Mouse (Mus musculus): ENCODE data around the gene Shisa9. TPM values are rescaled to one million over a fixed set of nuclear protein-coding genes. Genes with fewer than 3 reads are reported as not detected.

Shisa9 gene
- polyA plus RNA-seq, 1 experiment from 2014 or later: 5.6 TPM

GRCm38 (mm10) chr16:12204423-12204822 lies 220.5 kb downstream of the Shisa9 start:
- Histone ChIP-seq H3K27me3 (no peaks in the 10 kb centered on the region), H3K9me3 (no peaks in the 10 kb centered on the region), H3K27ac (replicated peaks) (no peak overlapping the region), H3K36me3 (no peaks in the 10 kb centered on the region), H3K4me2 (replicated peaks) (no peak overlapping the region), H3K4me3 (no peak overlapping the region), H3K9ac (replicated peaks) (no peak overlapping the region), H3K4me1 (no peaks in the 10 kb centered on the region)
- ATAC-seq (replicated peaks): no peak
- WGBS: 80% methylated on average over 2 of the region's 2 CpGs

- Histone ChIP-seq H3K27me3 (no peaks in the 10 kb centered on the region), H3K27ac (replicated peaks) (no peak overlapping the region), H3K4me1 (no peaks in the 10 kb centered on the region), H3K36me3 (no peaks in the 10 kb centered on the region), H3K4me2 (replicated peaks) (no peak overlapping the region), H3K9ac (replicated peaks) (no peak overlapping the region), H3K9me3 (no peaks in the 10 kb centered on the region), H3K4me3 (no peak overlapping the region)
- 69% methylated on average over 1 of the region's 1 CpGs for WGBS
- ATAC-seq (replicated peaks): no peak
Measured at GRCm38 (mm10) chr16:12206421-12206950, 222.6 kb downstream of the Shisa9 start.

DNA sequence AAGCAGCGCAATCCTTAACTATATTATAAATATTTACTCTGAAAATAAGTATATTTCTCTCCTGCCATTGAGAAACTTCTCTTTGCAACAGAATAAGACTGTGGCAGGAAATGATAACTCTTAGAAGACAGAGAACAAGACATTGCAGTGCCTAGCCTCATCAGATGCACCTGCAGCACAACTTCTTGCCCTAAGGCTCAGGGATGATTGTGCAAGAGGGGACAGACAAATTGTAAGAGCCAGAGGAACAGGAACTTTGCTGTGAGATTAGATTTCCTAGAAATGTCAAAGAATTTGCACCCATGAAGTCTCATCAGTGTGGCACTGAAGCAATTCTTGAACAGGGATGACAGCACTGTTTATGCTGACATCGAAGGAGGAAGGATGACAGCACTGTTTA lies 223.0 kb downstream of the Shisa9 start:
- Histone ChIP-seq H3K4me3 (no peak overlapping the region), H3K36me3 (no peaks in the 10 kb centered on the region), H3K4me1 (no peaks in the 10 kb centered on the region), H3K9ac (replicated peaks) (no peak overlapping the region), H3K27ac (replicated peaks) (no peak overlapping the region), H3K4me2 (replicated peaks) (no peak overlapping the region), H3K27me3 (no peaks in the 10 kb centered on the region), H3K9me3 (no peaks in the 10 kb centered on the region)
- WGBS: 87% methylated on average over 2 of the region's 2 CpGs
- no peak for ATAC-seq (replicated peaks)

DNA sequence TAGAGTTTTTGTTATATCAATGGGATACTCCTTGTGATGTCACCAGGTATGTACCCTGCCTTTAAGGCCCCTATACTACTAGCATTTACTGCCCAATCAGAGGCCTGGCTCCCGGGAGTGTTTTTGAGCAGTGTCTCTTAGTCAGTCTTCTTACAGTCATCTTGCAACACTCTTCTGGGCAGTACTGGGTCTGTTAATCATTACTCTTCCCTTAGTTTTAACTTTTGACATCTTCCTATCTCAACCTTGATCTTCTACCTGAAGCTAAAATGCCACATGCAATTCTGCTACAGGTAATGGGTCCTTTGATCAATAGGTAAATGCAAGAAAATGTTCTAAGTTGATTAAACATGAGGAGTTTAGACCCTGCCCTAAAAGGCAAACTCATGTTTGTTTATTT lies 225.4 kb downstream of the Shisa9 start:
- H3K4me1 ChIP-seq: no peaks in the 10 kb centered on the region
- no peak for ATAC-seq (replicated peaks)
- no peak overlapping the region for H3K4me2 ChIP-seq (replicated peaks)
- WGBS: 96% methylated on average over 1 of the region's 1 CpGs
- no peak overlapping the region for H3K27ac ChIP-seq (replicated peaks)
- no peak overlapping the region for H3K9ac ChIP-seq (replicated peaks)
- H3K27me3 ChIP-seq: no peaks in the 10 kb centered on the region
- H3K9me3 ChIP-seq: no peaks in the 10 kb centered on the region
- no peak overlapping the region for H3K4me3 ChIP-seq
- no peaks in the 10 kb centered on the region for H3K36me3 ChIP-seq

DNA sequence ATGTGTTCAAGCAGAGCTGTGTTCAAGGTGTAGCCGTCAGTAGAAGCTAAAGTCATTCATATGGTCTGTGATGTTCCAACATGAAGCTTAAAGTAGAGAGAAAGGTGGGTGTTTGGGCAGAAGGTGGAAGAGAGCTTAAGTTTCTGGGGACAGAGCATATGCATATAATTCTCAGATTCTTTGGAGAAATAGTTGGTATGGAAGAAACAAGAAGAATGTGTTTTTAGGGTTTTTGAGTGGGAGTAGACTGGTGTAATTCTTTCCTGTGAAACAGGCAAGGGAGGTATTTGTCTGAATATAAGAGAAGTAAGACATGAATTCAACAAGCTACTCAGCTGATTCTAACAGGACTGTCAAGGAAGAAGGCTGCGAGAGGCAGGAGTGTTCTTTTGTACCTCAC lies 225.9 kb downstream of the Shisa9 start:
- Histone ChIP-seq H3K4me2 (replicated peaks) (no peak overlapping the region), H3K4me1 (no peaks in the 10 kb centered on the region), H3K9ac (replicated peaks) (no peak overlapping the region), H3K27me3 (no peaks in the 10 kb centered on the region), H3K27ac (replicated peaks) (no peak overlapping the region), H3K4me3 (no peak overlapping the region), H3K9me3 (no peaks in the 10 kb centered on the region), H3K36me3 (no peaks in the 10 kb centered on the region)
- ATAC-seq (replicated peaks): no peak
- 93% methylated on average over 2 of the region's 2 CpGs for WGBS

DNA sequence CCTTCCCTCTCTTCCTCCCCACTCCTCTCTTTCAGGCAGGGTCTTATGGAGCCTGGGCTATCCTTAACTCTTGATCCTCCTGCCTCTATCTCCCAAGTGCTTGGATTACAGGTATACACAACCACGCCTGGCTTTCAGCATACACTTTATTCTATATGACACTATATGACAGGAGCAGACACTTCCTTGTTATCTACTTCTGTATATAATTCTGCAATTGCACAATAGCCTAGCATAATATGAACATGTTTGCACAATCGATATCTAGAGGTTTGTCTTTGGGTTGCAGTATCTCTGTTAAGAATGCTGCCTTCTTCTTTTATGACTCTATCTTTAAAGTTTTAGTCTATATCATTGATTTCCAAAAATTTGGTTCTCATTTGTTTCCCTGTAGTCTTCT lies 230.1 kb downstream of the Shisa9 start:
- no peak for ATAC-seq (replicated peaks)
- no peaks in the 10 kb centered on the region for H3K36me3 ChIP-seq
- no peak overlapping the region for H3K4me3 ChIP-seq
- H3K27ac ChIP-seq (replicated peaks): no peak overlapping the region
- H3K9me3 ChIP-seq: no peaks in the 10 kb centered on the region
- no peak overlapping the region for H3K9ac ChIP-seq (replicated peaks)
- H3K4me2 ChIP-seq (replicated peaks): no peak overlapping the region
- peaks cover 16% of the 10 kb centered on the region for H3K4me1 ChIP-seq
- H3K27me3 ChIP-seq: no peaks in the 10 kb centered on the region
- WGBS: 89% methylated on average over 2 of the region's 2 CpGs

GRCm38 (mm10) chr16:12217289-12218150 lies 233.6 kb downstream of the Shisa9 start:
- Histone ChIP-seq H3K27ac (replicated peaks) (no peak overlapping the region), H3K4me3 (no peak overlapping the region)

DNA sequence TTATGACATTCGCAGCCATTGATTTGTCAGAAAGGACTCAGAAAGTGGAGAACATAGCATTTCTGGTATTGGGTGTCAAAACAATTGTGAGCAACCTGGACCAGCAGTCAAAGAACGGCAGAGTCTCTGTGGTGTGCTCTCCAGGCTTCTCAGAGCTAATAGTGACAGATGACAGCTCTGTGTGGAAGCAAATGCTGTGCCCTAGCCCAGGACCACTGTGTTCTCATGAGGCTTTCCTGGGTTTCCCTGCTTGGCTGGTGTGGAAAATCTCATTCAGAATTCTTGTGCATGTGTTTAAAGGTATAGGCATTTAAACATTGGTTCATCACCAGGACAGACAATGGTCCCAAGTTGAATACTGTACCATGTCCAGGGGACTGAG lies 234.2 kb downstream of the Shisa9 start:
- no peak for ATAC-seq (replicated peaks)
- H3K27ac ChIP-seq (replicated peaks): no peak overlapping the region

More at GRCm38 (mm10) chr16:12217289-12218150, 233.6 kb downstream of the Shisa9 start:
- Histone ChIP-seq H3K4me2 (replicated peaks) (no peak overlapping the region), H3K36me3 (no peaks in the 10 kb centered on the region), H3K9me3 (no peaks in the 10 kb centered on the region), H3K9ac (replicated peaks) (no peak overlapping the region), H3K4me1 (peaks cover 16% of the 10 kb centered on the region), H3K27me3 (no peaks in the 10 kb centered on the region)
- ATAC-seq (replicated peaks): peak; percentile 78
- WGBS: 32% methylated on average over 13 of the region's 13 CpGs

DNA sequence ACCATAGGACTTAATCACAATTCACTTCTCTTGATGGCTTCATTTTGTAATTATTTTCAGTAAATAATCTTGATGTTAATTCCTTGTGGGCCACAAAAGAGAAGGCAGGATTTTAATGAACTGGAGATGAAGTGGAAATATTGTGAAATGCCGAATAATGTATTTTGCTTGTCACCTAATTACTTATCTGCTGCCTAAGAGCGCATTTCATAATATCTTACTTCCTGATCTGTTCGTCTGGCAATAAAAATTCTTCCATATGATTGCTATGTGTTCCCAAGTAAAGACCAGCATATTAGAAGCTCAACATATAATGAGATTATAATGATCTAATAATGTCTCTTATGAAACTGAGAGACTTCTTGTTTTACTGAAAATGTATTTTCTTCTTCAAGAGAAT lies 235.9 kb downstream of the Shisa9 start:
- WGBS: 84% methylated on average over 3 of the region's 3 CpGs
- no peak overlapping the region for H3K27ac ChIP-seq (replicated peaks)
- H3K9ac ChIP-seq (replicated peaks): no peak overlapping the region
- no peaks in the 10 kb centered on the region for H3K27me3 ChIP-seq
- ATAC-seq (replicated peaks): no peak
- no peaks in the 10 kb centered on the region for H3K9me3 ChIP-seq
- peaks cover 16% of the 10 kb centered on the region for H3K4me1 ChIP-seq
- H3K4me3 ChIP-seq: no peak overlapping the region
- H3K36me3 ChIP-seq: no peaks in the 10 kb centered on the region
- H3K4me2 ChIP-seq (replicated peaks): no peak overlapping the region

More for the DNA sequence above, 234.2 kb downstream of the Shisa9 start:
- H3K4me2 ChIP-seq (replicated peaks): no peak overlapping the region
- no peaks in the 10 kb centered on the region for H3K9me3 ChIP-seq
- WGBS: 41% methylated on average over 2 of the region's 2 CpGs
- H3K4me3 ChIP-seq: no peak overlapping the region
- peaks cover 16% of the 10 kb centered on the region for H3K4me1 ChIP-seq
- no peak overlapping the region for H3K9ac ChIP-seq (replicated peaks)
- H3K27me3 ChIP-seq: no peaks in the 10 kb centered on the region
- H3K36me3 ChIP-seq: no peaks in the 10 kb centered on the region

DNA sequence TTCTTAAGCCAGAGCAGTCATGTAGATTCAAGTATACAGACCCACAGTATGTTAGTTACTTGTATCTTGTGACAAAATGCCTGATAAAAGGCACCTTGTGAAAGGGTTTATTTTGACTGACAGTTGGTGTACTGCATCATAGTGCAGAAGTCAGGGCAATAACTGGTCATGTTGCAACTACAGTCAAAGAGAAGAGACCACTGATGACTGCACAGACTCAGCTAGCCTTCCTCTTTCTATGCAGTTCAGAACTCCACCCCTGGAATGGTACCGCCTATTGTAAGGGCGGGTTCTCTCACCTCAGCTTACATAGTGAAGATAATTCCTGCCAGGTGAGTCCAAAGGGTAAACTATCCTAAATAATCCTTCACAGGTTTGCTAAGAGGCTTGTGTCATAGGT lies 239.6 kb downstream of the Shisa9 start:
- Histone ChIP-seq H3K4me2 (replicated peaks) (no peak overlapping the region), H3K27me3 (no peaks in the 10 kb centered on the region), H3K9me3 (no peaks in the 10 kb centered on the region), H3K36me3 (no peaks in the 10 kb centered on the region), H3K4me1 (0 out of 2 replicates have a peak, but pooled peaks cover under 1% of the 10 kb centered on the region), H3K9ac (replicated peaks) (no peak overlapping the region), H3K4me3 (no peak overlapping the region), H3K27ac (replicated peaks) (no peak overlapping the region)
- WGBS: 95% methylated on average over 2 of the region's 2 CpGs
- ATAC-seq (replicated peaks): no peak

GRCm38 (mm10) chr16:12226937-12227336 lies 243.0 kb downstream of the Shisa9 start:
- Histone ChIP-seq H3K27me3 (no peaks in the 10 kb centered on the region), H3K36me3 (no peaks in the 10 kb centered on the region), H3K4me3 (no peak overlapping the region), H3K9ac (replicated peaks) (no peak overlapping the region), H3K4me1 (no peaks in the 10 kb centered on the region), H3K27ac (replicated peaks) (no peak overlapping the region), H3K9me3 (no peaks in the 10 kb centered on the region), H3K4me2 (replicated peaks) (no peak overlapping the region)
- WGBS: 65% methylated on average over 3 of the region's 3 CpGs
- no peak for ATAC-seq (replicated peaks)

DNA sequence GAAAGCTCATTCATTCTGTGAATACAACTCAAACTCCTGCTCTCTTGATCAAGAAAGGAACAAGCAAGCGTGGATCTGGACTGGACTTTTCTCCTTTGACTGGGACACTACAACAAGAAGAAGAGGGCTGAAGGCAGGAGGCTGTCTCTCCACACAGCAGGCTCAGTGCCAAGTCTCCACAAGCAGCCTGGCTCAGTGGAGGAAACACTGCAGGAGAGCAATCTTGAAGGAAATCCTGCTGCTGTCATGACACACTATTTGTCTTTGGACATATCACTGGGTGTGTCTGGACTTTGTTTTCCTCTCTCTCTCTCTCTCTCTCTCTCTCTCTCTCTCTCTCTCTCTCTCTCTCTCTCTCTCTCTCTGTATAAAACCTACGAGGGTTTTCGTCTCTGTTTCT lies 249.4 kb downstream of the Shisa9 start:
- Histone ChIP-seq H3K27ac (replicated peaks) (no peak overlapping the region), H3K9ac (replicated peaks) (no peak overlapping the region), H3K27me3 (no peaks in the 10 kb centered on the region), H3K36me3 (no peaks in the 10 kb centered on the region), H3K9me3 (no peaks in the 10 kb centered on the region), H3K4me2 (replicated peaks) (no peak overlapping the region), H3K4me1 (no peaks in the 10 kb centered on the region), H3K4me3 (no peak overlapping the region)
- 78% methylated on average over 3 of the region's 3 CpGs for WGBS
- ATAC-seq (replicated peaks): no peak

GRCm38 (mm10) chr16:12234289-12234688 lies 250.4 kb downstream of the Shisa9 start:
- Histone ChIP-seq H3K27me3 (no peaks in the 10 kb centered on the region), H3K27ac (replicated peaks) (no peak overlapping the region), H3K36me3 (no peaks in the 10 kb centered on the region), H3K4me1 (no peaks in the 10 kb centered on the region), H3K4me2 (replicated peaks) (no peak overlapping the region), H3K9ac (replicated peaks) (no peak overlapping the region), H3K4me3 (no peak overlapping the region), H3K9me3 (no peaks in the 10 kb centered on the region)
- ATAC-seq (replicated peaks): no peak
- WGBS: 60% methylated on average over 2 of the region's 2 CpGs

All from forebrain, embryonic 15.5 days (tissue).